Mouse (Mus musculus) heart, adult 11 months (tissue): ENCODE results near the gene Pnrc1.

ENCODE experiments used
- DNase-seq: peaks from one replicate; pipeline ENCODE4 v3.0.0; 2022

The Pnrc1 gene

GRCm38 (mm10) chr4:33221847-33222246, 68.1 kb downstream of the Pnrc1 start:
- DNase-seq: no peak

GRCm38 (mm10) chr4:33208881-33209841, 80.8 kb downstream of the Pnrc1 start, which contains the start of gene Srsf12:
Srsf12 (plus strand) TSS chr4:33208991.
- no peak for DNase-seq

- no peak for DNase-seq
Measured at GRCm38 (mm10) chr4:33207551-33207950, 82.4 kb downstream of the Pnrc1 start.

- DNase-seq: no peak
Measured at GRCm38 (mm10) chr4:33204682-33205081, 85.3 kb downstream of the Pnrc1 start.

- no peak for DNase-seq
Measured at GRCm38 (mm10) chr4:33198117-33198516, 91.8 kb downstream of the Pnrc1 start.
